Mouse (Mus musculus) neural tube, postnatal 0 days (tissue): ENCODE results near the gene Metap1. TPM values are rescaled to one million over a fixed set of nuclear protein-coding genes. Genes with fewer than 3 reads are reported as not detected.

Experiments
- microRNA counts: library from miRNA; unstranded; fragments of <30 nt; microRNA quantifications from one replicate; lab custom pipeline; 2015
- microRNA-seq: library from miRNA; unstranded; fragments of <30 nt; microRNA quantifications from one replicate; pipeline ENCODE4, GENCODE M21; 2016
- polyA plus RNA-seq: library from polyadenylated mRNA; unstranded; fragments of >200 nt; fragmentation: Nextera tagmentation; extraction: Ambion mirVana; gene quantifications from 2 replicates; pipeline ENCODE4 v1.2.1, GENCODE M21; 2015

Gene Metap1
- 40.2 and 43.8 TPM in 2 replicates for polyA plus RNA-seq

GRCm38 (mm10) chr3:138489327-138490033, at the start of gene Metap1:
Metap1 (minus strand) TSS chr3:138489515.

GRCm38 (mm10) chr3:138526073-138526915, 37.0 kb upstream of the Metap1 start, which contains the start of gene Eif4e:
Eif4e (plus strand) TSS chr3:138526179.

GRCm38 (mm10) chr3:138442612-138443464, 46.5 kb downstream of the Metap1 start, which contains the start of gene Adh5:
Adh5 (plus strand) TSS chr3:138443093.

GRCm38 (mm10) chr3:138415121-138415690, 74.1 kb downstream of the Metap1 start, which contains the start of gene Adh4:
Adh4 (plus strand) TSS chr3:138415466.

MicroRNAs within 50 kb of the gene (microRNA counts, 519-probe panel; counts per million panel counts)
- 40.5 counts per million for microRNA mmu-miR-1956 (lab: Ali Mortazavi, UCI)

Small RNA genes lying within 50 kb of the gene (microRNA-seq; reads per million reads assigned to microRNA genes)
- gene Mir1956 = not detected

Other genes starting within 250 kb of the Metap1 start
- 18.4 and 20.4 TPM in 2 replicates for gene Adh1, start 228.5 kb downstream of the Metap1 start, polyA plus RNA-seq
- not detected in 2 replicates for gene Adh6a, start 176.2 kb downstream of the Metap1 start, polyA plus RNA-seq
- gene Adh6b, start 147.7 kb downstream of the Metap1 start, polyA plus RNA-seq = 0.23 and 0.78 TPM in 2 replicates
- not detected in 2 replicates for gene Adh4, start 74.0 kb downstream of the Metap1 start, polyA plus RNA-seq
- 163 and 165 TPM in 2 replicates for gene Adh5, start 46.4 kb downstream of the Metap1 start, polyA plus RNA-seq
- 243 and 261 TPM in 2 replicates for gene Eif4e, start 36.7 kb upstream of the Metap1 start, polyA plus RNA-seq